Mouse (Mus musculus) kidney, postnatal 10 days (tissue): ENCODE data around the gene Plk5.

Experiments
- DNase-seq: peaks from one replicate; pipeline ENCODE4 v3.0.0; 2021; ENCODE audit warnings: mixed read lengths

Gene Plk5

GRCm38 (mm10) chr10:80389185-80389708 is 33.0 kb downstream of the Plk5 start:
- no peak for DNase-seq

- no peak for DNase-seq
Measured at GRCm38 (mm10) chr10:80390697-80391096, 34.4 kb downstream of the Plk5 start.

GRCm38 (mm10) chr10:80392687-80393086 is 36.4 kb downstream of the Plk5 start:
- DNase-seq = peak; percentile 58

- DNase-seq = no peak
Measured at GRCm38 (mm10) chr10:80395025-80395627, 38.9 kb downstream of the Plk5 start.

- DNase-seq = no peak
Measured at GRCm38 (mm10) chr10:80396822-80397523, 40.7 kb downstream of the Plk5 start.

- DNase-seq = no peak
Measured at GRCm38 (mm10) chr10:80397524-80398173, 41.4 kb downstream of the Plk5 start.

GRCm38 (mm10) chr10:80398174-80398535 is 41.9 kb downstream of the Plk5 start:
- no peak for DNase-seq

- peak; percentile 99 for DNase-seq
Measured at GRCm38 (mm10) chr10:80398719-80399190, 42.5 kb downstream of the Plk5 start.

- DNase-seq = peak; percentile 100
Measured at GRCm38 (mm10) chr10:80399191-80399972, 43.1 kb downstream of the Plk5 start, which contains the start of gene Mbd3. Gene Mbd3, minus strand, starts transcription at chr10:80399550.

- no peak for DNase-seq
Measured at GRCm38 (mm10) chr10:80399973-80400703, 43.9 kb downstream of the Plk5 start.

GRCm38 (mm10) chr10:80400704-80401161 is 44.5 kb downstream of the Plk5 start:
- no peak for DNase-seq

- peak; percentile 63 for DNase-seq
Measured at GRCm38 (mm10) chr10:80403044-80403692, 46.9 kb downstream of the Plk5 start.

- DNase-seq = no peak
Measured at GRCm38 (mm10) chr10:80405481-80406173, 49.4 kb downstream of the Plk5 start.

- DNase-seq = peak; percentile 94
Measured at GRCm38 (mm10) chr10:80406684-80407501, 50.6 kb downstream of the Plk5 start, which contains the start of gene Uqcr11. Gene Uqcr11, minus strand, starts transcription at chr10:80406830.

GRCm38 (mm10) chr10:80407924-80408323 is 51.7 kb downstream of the Plk5 start:
- no peak for DNase-seq

- DNase-seq = no peak
Measured at GRCm38 (mm10) chr10:80412656-80413541, 56.6 kb downstream of the Plk5 start.
